Mouse (Mus musculus): ENCODE results near the gene Sub1.

The Sub1 gene

GRCm38 (mm10) chr15:11966367-11966766, 30.4 kb downstream of the Sub1 start:
- DNase-seq (ENCODE audit: low spot score) = no peak

GRCm38 (mm10) chr15:11965201-11965845, 31.5 kb downstream of the Sub1 start:
- no peak for DNase-seq (ENCODE audit: low spot score)

- no peak for DNase-seq (ENCODE audit: low spot score)
Observed at GRCm38 (mm10) chr15:11963791-11964525, 32.8 kb downstream of the Sub1 start.

GRCm38 (mm10) chr15:11959716-11960115, 37.1 kb downstream of the Sub1 start:
- DNase-seq (ENCODE audit: low spot score) = no peak

GRCm38 (mm10) chr15:11956129-11956528, 40.7 kb downstream of the Sub1 start:
- DNase-seq (ENCODE audit: low spot score) = no peak

- DNase-seq (ENCODE audit: low spot score) = no peak
Observed at GRCm38 (mm10) chr15:11954190-11954589, 42.6 kb downstream of the Sub1 start.

- DNase-seq (ENCODE audit: low spot score) = no peak
Observed at GRCm38 (mm10) chr15:11952159-11952558, 44.6 kb downstream of the Sub1 start.

- no peak for DNase-seq (ENCODE audit: low spot score)
Observed at GRCm38 (mm10) chr15:11951181-11951580, 45.6 kb downstream of the Sub1 start.

- DNase-seq (ENCODE audit: low spot score) = no peak
Observed at GRCm38 (mm10) chr15:11950144-11950543, 46.6 kb downstream of the Sub1 start.

GRCm38 (mm10) chr15:11949490-11949889, 47.3 kb downstream of the Sub1 start:
- DNase-seq (ENCODE audit: low spot score) = no peak

GRCm38 (mm10) chr15:11940855-11941254, 55.9 kb downstream of the Sub1 start:
- no peak for DNase-seq (ENCODE audit: low spot score)

Measured in layer of hippocampus, adult 9-10 months (tissue).